Mouse (Mus musculus) liver, embryonic 14.5 days (tissue): ENCODE data around the gene Xpo5.

Experiments
- CTCF ChIP-seq: IDR thresholded peaks from 2 replicates; pipeline ENCODE4 v1.5.1; 2016; ENCODE audit warnings: antibody characterized with exemption, low read depth, control low read depth
- EP300 ChIP-seq: IDR thresholded peaks from 2 replicates; pipeline ENCODE4 v1.6.1; 2016; ENCODE audit warnings: antibody characterized with exemption, low read depth

DNA sequence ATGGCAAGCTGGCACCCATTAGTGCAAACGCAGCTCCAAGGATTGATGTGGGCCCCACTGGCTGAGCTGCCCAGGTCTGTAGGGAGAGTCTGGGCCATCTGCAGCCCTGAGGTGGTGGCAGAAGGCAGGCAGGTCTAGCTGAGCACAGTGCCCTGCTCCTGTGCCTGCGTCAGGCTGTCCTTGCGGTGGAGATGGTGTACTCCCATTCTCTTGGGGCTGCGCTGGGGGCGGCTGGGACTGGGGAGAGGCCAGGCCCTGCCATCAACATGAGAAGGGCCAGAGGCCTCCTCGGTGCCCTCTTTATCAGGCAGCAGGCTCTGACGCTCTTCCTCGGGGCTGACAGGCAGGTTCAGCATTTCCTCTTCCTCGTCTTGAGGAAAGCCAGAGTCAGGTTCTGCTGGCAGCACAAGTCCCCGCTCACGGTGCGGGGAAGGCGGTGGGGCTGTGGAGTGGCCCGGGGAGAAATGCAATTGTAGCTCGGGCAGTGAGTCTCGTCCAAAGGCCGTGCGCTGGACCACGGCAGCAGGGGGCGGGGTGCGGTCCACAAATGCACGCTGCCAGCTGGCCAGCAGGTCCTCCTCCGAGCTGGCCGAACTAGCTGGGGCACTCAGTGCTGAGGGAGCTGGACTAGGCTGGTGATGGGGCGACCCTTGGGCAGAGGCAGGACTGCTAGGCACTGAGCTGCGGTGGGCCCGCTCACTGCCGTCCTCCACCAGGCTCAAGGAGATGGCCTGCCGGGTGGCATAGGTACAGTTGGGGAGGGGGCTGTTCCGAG is 55.9 kb downstream of the Xpo5 start:
- no peak for TF ChIP-seq EP300
- no peak for TF ChIP-seq CTCF
